Mouse (Mus musculus) cerebellum, postnatal 36 days (tissue): ENCODE results near the gene Fbln2.

Experiments used
- DNase-seq, 2 experiments: peaks; one replicate each; pipeline ENCODE4 v3.0.0; 2021 to 2022; ENCODE audit warnings: mixed read lengths in 2 of 2

Gene Fbln2

GRCm38 (mm10) chr6:91231523-91231922 is 19.3 kb downstream of the Fbln2 start:
- no peak for DNase-seq

- DNase-seq, result peak; percentile 67 to 70
Observed at GRCm38 (mm10) chr6:91233011-91233410, 20.8 kb downstream of the Fbln2 start.

- no peak for DNase-seq
Observed at GRCm38 (mm10) chr6:91233424-91234015, 21.3 kb downstream of the Fbln2 start.

GRCm38 (mm10) chr6:91236006-91236405 is 23.8 kb downstream of the Fbln2 start:
- no peak for DNase-seq

DNA sequence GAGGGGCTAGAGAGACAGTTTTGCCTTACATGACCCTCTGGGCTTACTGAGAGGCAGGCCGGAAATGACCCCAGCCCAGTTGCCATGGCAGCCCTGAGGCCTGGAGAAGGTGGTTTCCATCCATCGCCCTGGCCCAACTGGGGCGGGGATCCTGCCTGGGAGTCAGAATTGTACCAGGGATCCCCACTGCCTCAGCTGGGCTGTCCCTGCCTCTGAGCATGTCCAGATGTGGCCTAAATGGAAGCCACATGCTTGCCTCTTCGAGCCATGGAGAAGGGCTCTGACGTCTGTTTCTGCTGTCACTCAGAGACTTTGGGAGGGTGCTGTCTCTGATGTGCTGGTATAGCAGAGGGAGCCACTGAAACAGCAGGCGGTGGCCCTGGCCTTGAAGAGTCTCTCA is 24.2 kb downstream of the Fbln2 start:
- no peak for DNase-seq

DNA sequence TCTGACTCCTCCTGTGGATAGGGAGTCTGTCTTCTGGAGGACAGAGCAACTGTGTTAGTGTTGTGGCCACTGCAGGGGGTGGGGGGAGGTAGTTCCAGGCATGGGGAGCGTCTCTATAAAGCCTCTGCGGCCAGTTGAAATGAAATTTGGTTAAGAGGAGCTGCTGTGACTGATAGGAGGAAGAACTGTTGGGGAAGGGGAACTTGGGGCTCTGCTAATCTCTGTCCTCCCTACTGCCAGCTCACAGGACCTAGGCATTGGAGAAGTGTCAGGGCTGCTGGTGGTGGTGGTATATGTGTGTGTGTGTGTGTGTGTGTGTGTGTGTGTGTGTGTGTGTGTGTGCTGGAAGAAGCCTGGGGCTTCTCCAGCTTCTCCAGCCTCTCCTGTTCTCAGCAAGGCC is 25.0 kb downstream of the Fbln2 start:
- no peak for DNase-seq

GRCm38 (mm10) chr6:91240537-91240936 is 28.3 kb downstream of the Fbln2 start:
- no peak for DNase-seq

GRCm38 (mm10) chr6:91240964-91241363 is 28.7 kb downstream of the Fbln2 start:
- peak; percentile 50 to 58 for DNase-seq

DNA sequence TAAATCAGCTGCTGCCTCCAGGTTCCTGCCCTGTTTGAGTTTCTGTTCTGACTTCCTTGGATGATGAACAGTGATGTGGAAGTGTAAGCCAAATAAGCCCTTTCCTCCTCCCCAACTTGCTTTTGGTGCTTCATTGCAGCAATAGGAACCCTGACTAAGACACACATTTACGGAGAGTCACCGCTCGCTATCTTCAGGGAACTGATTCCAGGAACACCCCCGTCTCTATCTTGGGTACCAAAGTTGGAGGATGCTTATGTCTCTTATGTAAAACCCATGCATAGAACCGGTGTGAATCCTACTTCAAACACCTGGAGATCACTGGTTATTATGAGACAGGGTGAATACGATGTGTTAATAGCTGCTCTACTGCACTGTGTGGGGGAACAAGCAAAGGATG is 31.1 kb downstream of the Fbln2 start:
- DNase-seq, result no peak

DNA sequence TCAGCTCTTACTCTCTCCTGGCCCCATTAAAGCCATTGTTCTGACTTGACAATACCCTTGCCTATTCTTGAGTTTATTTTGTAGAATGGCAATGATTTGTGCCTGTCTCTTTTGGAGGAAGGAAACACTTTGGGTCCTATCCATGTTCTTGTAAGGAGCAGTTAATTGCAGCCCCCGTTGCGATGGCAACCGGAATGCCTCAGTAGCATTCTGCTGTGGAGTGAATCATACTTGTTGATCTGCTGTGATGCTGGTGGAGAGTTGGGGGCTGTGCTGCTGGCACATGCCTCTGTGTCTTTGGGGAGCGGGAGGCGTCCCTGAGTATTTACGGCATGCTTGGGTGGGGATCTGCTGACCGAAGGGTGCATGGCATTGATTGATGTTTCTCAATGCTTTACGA is 32.1 kb downstream of the Fbln2 start:
- no peak for DNase-seq

DNA sequence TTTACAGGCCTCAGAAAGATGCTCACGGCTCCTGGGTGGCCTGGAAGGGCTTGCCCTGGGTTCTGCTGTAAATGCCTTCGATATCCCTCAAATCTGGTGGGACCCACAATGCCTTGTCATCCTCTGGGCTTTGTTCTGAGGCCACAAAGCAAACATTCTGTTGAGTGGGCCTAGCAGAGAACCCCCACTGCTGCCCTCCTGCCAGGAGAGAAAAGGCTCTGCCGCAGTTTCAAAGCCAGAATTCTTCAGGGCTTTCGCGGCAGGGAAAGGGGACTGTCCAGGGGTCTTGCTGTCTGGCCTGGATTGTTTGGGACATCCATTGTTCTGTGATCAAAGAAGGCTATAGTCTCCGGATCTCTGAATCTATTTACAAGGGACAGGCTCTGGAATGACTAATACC is 33.1 kb downstream of the Fbln2 start:
- DNase-seq, result no peak

GRCm38 (mm10) chr6:91247343-91247742 is 35.1 kb downstream of the Fbln2 start:
- DNase-seq, result no peak

DNA sequence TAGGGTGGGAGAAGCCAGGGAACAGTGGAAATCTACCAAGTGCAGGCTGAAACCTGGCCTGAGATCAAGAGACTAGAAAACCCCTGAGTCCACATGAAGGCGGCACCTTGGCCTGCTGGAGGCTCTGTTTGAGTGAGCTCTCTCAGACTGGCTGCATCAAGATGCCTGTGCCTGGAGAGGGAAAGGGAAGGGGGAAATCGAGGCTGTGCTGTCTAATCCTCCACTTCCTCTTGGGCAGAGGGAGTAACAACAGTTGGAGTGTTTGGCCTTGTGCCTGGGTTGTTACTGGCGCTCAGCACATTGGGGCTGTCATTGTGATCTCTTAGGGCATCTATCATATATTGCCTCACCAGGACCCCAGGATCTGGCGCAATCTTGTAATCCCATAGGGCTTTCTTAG is 36.4 kb downstream of the Fbln2 start:
- DNase-seq, result no peak

DNA sequence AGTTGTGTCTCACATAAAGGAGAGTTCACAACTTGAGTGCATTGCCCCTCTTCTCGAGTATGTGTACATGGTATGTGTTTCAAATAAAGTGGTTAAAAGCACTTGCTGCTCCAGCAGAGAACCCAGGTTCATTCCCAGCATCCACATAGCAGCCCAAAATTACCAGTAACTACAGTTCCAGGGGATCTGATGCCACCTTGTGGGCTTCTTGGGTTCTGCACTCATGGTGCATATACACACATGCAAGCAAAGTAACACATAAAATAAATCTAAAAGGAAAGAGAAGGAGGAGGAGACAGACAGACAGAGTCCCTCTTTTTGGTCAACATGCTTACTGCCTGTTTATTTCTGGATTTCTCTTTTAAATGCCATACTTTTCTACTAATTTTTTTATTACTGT is 37.5 kb downstream of the Fbln2 start:
- DNase-seq, result no peak

DNA sequence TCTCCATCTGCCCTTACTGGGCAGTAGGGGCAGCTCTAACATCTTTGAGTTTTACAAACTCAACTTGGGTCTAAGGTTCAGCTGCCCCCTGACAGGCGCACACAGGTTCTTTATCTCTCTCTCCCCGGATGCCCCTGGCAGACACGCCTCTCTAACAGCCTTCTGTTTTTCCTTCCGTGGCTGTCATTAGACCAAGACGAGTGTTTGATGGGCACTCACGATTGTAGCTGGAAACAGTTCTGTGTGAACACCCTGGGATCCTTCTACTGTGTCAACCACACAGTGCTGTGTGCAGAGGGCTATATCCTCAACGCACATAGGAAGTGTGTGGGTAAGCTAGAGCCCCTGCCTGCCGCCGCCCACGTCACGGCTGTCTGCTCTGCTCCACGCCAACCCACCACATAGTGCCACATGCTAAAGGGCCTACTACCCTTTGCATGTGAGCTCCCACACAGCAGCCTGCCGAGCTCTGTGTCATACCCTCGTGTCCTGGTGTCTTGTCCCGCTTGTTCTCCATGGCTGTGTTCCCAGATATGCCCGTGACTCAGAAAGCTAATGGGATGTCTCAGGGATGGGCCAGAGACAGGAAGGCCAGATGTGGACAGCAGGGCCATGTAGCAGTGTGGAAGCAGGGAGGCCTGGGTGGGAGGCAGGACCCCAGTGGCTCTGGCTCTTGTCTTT is 47.3 kb downstream of the Fbln2 start:
- no peak for DNase-seq

DNA sequence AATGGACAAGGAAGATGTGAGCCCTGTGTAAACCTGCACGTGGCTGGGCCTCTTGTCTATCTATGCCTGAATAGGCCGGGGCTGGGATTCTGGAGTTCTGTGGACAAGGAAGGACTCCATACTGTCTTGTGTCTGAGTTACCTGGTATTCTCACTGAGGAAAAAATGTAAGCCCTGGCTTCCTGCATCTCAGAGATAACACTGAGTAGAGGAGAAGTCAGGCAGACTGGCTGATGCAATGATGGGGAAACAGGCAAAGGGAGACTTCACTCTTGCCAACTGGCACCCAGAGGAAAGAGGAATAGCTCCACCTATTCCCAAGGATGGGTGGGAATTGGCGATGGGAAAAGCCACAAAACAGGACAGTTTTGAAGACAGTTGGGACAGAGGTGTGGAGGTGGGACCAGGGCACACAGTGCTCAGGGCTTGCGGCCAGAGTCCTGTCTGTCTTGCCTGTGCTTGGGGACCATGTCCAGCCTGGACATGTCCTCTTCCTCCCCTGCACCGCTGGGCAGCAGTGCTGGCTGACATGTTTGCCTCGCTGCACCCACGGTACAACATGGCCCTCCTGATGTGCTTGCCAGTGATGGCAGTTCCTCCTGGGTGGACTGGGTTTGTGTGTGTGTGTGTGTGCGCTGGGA is 48.2 kb downstream of the Fbln2 start:
- no peak for DNase-seq

DNA sequence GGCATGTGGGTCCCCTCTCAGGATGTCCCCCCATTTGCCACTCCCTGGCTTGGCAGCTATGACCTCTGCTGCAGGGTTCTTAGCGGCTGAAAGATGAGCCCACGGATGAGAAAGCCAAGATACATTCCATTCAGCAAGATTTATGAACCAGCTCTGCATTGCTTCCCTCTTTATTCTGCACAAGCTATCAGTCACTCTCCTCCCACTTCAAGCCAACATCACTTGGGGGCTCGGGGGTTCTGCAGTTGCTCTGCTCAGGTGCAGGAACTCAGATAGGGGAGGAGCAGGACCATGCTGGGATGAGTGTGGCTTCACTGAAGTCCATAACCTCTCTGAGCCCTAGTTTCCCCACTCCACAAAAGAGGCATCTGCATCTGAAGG is 48.7 kb downstream of the Fbln2 start:
- no peak for DNase-seq

- DNase-seq, result no peak
Observed at GRCm38 (mm10) chr6:91265616-91266015, 53.4 kb downstream of the Fbln2 start.

DNA sequence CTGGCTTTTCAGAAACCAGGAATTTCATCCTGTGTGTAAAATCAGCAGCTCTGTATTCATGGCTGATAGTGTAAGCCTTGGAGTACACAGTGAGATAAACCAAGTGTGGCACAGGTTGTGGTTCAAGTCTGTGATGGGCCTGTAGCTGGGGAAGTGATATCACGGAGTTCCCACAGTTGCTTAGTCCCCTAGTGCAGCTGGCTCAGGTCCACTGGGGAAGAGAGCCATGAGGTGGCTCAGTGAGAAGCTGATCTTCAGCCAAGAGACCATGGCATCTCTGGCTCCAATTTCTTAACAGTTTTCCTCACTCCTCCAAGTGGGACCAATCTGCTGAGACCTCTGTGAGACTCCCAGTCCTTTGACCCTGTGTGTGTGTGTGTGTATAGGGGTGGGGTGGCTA is 54.4 kb downstream of the Fbln2 start:
- peak; percentile 52 to 56 for DNase-seq

DNA sequence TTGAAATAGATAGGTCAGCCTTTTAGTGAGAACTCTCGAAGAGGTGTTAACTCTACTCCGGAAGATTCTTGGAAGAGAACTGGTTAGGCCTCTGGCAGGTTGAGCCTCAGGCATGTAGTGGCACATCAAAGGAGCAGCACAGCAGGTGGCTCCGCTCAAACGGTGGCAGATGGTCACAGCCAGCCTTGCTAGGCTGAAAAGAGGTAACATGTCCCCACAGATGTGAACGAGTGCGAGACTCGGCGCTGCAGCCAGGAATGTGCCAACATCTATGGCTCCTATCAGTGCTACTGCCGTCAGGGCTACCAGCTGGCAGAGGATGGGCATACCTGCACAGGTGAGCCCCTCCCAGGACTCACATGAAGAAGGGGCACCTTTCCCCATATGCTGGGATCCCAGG is 56.1 kb downstream of the Fbln2 start:
- DNase-seq, result no peak

DNA sequence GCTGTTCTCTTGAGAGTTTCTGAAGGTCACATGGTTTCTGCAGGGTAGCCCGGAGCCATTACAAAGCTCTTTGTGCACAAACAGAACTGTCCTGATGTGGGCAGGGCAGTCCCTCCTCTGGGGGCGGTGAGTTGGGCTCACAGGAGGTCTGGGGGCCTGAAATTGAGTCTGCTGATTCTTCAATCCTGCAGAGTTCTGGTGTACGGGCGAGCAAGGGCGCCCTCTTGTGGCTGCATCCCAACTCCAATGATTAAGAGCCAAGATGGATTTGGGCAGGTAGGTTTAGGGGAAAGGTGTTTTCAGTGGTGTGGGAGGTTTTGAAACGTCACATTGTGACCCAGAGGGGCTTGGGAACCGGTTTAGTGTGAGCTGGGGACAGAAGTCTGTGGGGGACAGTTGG is 65.3 kb downstream of the Fbln2 start:
- DNase-seq, result peak; percentile 71 to 79

DNA sequence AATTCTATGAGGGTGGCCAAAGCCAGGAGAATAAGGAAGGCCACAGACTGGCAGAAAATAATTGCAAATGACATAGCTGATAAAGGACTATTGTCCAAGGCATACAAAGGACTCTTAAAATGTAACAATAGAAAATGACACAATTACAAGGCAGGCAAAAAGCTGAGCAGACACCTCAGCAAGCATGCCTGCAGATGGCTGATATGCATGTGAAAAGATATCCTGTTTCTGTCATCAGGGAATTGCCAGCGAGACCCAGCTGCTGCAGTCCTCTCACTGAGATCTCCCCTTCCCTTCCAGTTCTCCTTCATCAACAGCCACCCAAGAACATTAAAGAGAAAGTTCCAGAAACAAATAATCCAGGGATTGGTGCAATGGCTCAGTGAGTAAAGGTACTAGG is 66.0 kb downstream of the Fbln2 start:
- no peak for DNase-seq

- DNase-seq, result no peak
Observed at GRCm38 (mm10) chr6:91279477-91279876, 67.2 kb downstream of the Fbln2 start.

DNA sequence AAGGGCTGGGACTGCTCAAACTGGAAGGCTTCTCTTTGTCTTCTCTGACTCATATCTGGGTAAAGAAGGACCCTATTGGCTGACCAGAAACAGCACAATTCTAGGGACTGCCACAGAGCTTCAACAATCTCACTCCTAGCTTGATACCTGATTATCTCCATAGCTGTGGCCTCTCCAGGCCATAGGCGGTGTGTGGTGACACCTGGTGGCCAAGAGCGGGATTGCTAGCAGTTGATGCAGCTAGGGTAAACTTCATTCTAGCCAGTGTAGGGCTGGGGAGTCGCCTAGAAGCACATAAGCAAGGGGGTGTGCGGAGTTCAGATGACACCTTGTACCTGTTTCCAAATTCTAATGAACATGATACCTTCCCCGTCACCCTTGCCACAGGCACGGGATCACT is 69.0 kb downstream of the Fbln2 start:
- peak; percentile 95 to 98 for DNase-seq

DNA sequence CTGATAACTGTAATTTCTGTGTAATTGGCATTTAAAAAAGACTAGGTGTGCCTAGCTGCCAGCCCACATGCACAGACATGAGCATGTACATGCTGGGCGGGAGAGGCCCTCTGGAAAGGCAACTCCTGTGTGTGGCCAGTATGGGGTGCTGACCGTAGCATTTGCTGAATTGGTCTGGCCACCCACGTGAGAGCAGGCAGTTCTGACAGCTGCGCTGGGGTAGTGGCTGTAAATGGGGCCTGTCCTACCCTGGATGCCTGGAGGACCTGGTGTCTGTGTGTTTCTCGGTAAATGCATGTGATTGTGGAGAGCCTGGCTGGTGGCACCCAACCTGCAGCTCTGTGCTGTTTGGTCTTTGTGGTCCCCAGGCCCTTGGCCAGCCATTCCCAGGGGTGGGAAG is 69.5 kb downstream of the Fbln2 start:
- no peak for DNase-seq
